Mouse (Mus musculus) spleen, adult 2 months (tissue): ENCODE results near the gene Prss33. TPM values are rescaled to one million over a fixed set of nuclear protein-coding genes. Genes with fewer than 3 reads are reported as not detected.

Experiments
- DNase-seq, 2 experiments: peaks; one replicate each; pipeline versions ENCODE4 v3.0.0 to v3.0.0-alpha.2; 2012 to 2021; ENCODE audit warnings: low spot score in 2 of 2, low read depth in 1 of 2
- H3K27ac ChIP-seq: fragments of 200-500 bp; 2 replicates; pipeline ENCODE4 v1.5.1; 2012; ENCODE audit warnings: low read length, inconsistent platforms; ENCODE audit not compliant: insufficient read depth
- H3K27me3 ChIP-seq: fragments of 200-500 bp; 2 replicates; pipeline ENCODE4 v1.6.1; 2012; ENCODE audit warnings: mild to moderate bottlenecking, moderate library complexity, low read length, inconsistent platforms; ENCODE audit not compliant: control insufficient read depth, insufficient read depth
- H3K36me3 ChIP-seq: fragments of 200-500 bp; 2 replicates; pipeline ENCODE4 v1.6.1; 2012; ENCODE audit warnings: mild to moderate bottlenecking, low read length, inconsistent platforms; ENCODE audit not compliant: control insufficient read depth, insufficient read depth
- H3K4me1 ChIP-seq: fragments of 200-500 bp; 2 replicates; pipeline ENCODE4 v1.6.1; 2011; ENCODE audit warnings: inconsistent platforms; ENCODE audit not compliant: control insufficient read depth, insufficient read depth, insufficient read length
- H3K4me3 ChIP-seq: fragments of 200-500 bp; 2 replicates; pipeline ENCODE4 v1.5.1; 2011; ENCODE audit warnings: mild to moderate bottlenecking, inconsistent platforms; ENCODE audit not compliant: insufficient read depth, insufficient read length; ENCODE audit errors: extremely low read depth
- CTCF ChIP-seq: fragments of 200-500 bp; IDR thresholded peaks from 2 replicates; pipeline ENCODE4 v1.5.1; 2011; ENCODE audit warnings: mild to moderate bottlenecking, inconsistent platforms; ENCODE audit not compliant: insufficient read depth, insufficient read length, insufficient replicate concordance; ENCODE audit errors: extremely low read depth
- POLR2A ChIP-seq: fragments of 200-500 bp; IDR thresholded peaks from 2 replicates; pipeline ENCODE4 v1.6.1; 2011; ENCODE audit warnings: low read depth, low read length, inconsistent platforms
- WGBS: fragments of 180-500 bp; shearing (Covaris S2); methylation state at CpG from one replicate; pipeline ENCODE4 v1.1.7; 2018; 5-methylcytosine and 5-hydroxymethylcytosine counted together
- polyA plus RNA-seq: library from polyadenylated mRNA; depleted of rRNA; stranded (reverse); fragments of >200 nt; gene quantifications from 2 replicates; pipeline ENCODE4 v1.2.3, GENCODE M21; 2012

Prss33 gene
- polyA plus RNA-seq, 1 experiment, result 0.09 TPM

- H3K4me3 ChIP-seq, result no peak overlapping the region
- TF ChIP-seq POLR2A, result no peak
- no peak for TF ChIP-seq CTCF
- WGBS, result 85% methylated on average over 4 of the region's 4 CpGs
- no peak overlapping the region for H3K27ac ChIP-seq
- H3K36me3 ChIP-seq, result no peaks in the 10 kb centered on the region
- no peaks in the 10 kb centered on the region for H3K4me1 ChIP-seq
- no peaks in the 10 kb centered on the region for H3K27me3 ChIP-seq
- DNase-seq, result no peak
Observed at GRCm38 (mm10) chr17:23862926-23863325, 27.1 kb upstream of the Prss33 start.

- no peak for DNase-seq
- WGBS, result 93% methylated on average over 2 of the region's 2 CpGs
- Histone ChIP-seq H3K27me3 (no peaks in the 10 kb centered on the region), H3K4me1 (no peaks in the 10 kb centered on the region), H3K4me3 (no peak overlapping the region), H3K27ac (no peak overlapping the region), H3K36me3 (no peaks in the 10 kb centered on the region)
- TF ChIP-seq CTCF, result no peak
- no peak for TF ChIP-seq POLR2A
Observed at GRCm38 (mm10) chr17:23857913-23858312, 22.1 kb upstream of the Prss33 start.

GRCm38 (mm10) chr17:23857193-23857592 lies 21.3 kb upstream of the Prss33 start:
- H3K4me3 ChIP-seq, result no peak overlapping the region
- H3K4me1 ChIP-seq, result no peaks in the 10 kb centered on the region
- TF ChIP-seq POLR2A (no peak), CTCF (no peak)
- no peaks in the 10 kb centered on the region for H3K36me3 ChIP-seq
- whole genome bisulfite sequencing, result 92% methylated on average over 6 of the region's 6 CpGs
- DNase-seq, result no peak
- no peaks in the 10 kb centered on the region for H3K27me3 ChIP-seq
- H3K27ac ChIP-seq, result no peak overlapping the region

- no peak overlapping the region for H3K4me3 ChIP-seq
- H3K36me3 ChIP-seq, result no peaks in the 10 kb centered on the region
- WGBS, result 91% methylated on average over 10 of the region's 10 CpGs
Observed at GRCm38 (mm10) chr17:23854229-23854765, 18.4 kb upstream of the Prss33 start.

GRCm38 (mm10) chr17:23853292-23853691 lies 17.4 kb upstream of the Prss33 start:
- no peaks in the 10 kb centered on the region for H3K27me3 ChIP-seq
- H3K4me3 ChIP-seq, result no peak overlapping the region
- peak in 1 of 2 experiments; percentile 46 for DNase-seq
- WGBS, result 41% methylated on average over 5 of the region's 5 CpGs
- H3K4me1 ChIP-seq, result no peaks in the 10 kb centered on the region
- H3K36me3 ChIP-seq, result no peaks in the 10 kb centered on the region
- TF ChIP-seq POLR2A (no peak), CTCF (peak; percentile 48; the same call in 1 of the 2 replicates)
- H3K27ac ChIP-seq, result no peak overlapping the region

More at GRCm38 (mm10) chr17:23854229-23854765, 18.4 kb upstream of the Prss33 start:
- TF ChIP-seq CTCF, result no peak
- TF ChIP-seq POLR2A, result no peak
- DNase-seq, result no peak
- Histone ChIP-seq H3K27me3 (no peaks in the 10 kb centered on the region), H3K27ac (no peak overlapping the region), H3K4me1 (no peaks in the 10 kb centered on the region)

GRCm38 (mm10) chr17:23850853-23851749 lies 15.2 kb upstream of the Prss33 start:
- H3K27me3 ChIP-seq, result no peaks in the 10 kb centered on the region
- H3K4me1 ChIP-seq, result no peaks in the 10 kb centered on the region
- no peak overlapping the region for H3K4me3 ChIP-seq
- TF ChIP-seq POLR2A, result no peak
- peak; percentile 48; the same call in 1 of the 2 replicates for TF ChIP-seq CTCF
- H3K36me3 ChIP-seq, result no peaks in the 10 kb centered on the region
- WGBS, result 58% methylated on average over 18 of the region's 19 CpGs
- no peak overlapping the region for H3K27ac ChIP-seq
- peak in 1 of 2 experiments; percentile 28 for DNase-seq
